Mouse (Mus musculus): ENCODE measurements around the gene Scoc. TPM values are rescaled to one million over a fixed set of nuclear protein-coding genes. Genes with fewer than 3 reads are reported as not detected.

The Scoc gene
- polyA plus RNA-seq, 1 experiment, result not detected

DNA sequence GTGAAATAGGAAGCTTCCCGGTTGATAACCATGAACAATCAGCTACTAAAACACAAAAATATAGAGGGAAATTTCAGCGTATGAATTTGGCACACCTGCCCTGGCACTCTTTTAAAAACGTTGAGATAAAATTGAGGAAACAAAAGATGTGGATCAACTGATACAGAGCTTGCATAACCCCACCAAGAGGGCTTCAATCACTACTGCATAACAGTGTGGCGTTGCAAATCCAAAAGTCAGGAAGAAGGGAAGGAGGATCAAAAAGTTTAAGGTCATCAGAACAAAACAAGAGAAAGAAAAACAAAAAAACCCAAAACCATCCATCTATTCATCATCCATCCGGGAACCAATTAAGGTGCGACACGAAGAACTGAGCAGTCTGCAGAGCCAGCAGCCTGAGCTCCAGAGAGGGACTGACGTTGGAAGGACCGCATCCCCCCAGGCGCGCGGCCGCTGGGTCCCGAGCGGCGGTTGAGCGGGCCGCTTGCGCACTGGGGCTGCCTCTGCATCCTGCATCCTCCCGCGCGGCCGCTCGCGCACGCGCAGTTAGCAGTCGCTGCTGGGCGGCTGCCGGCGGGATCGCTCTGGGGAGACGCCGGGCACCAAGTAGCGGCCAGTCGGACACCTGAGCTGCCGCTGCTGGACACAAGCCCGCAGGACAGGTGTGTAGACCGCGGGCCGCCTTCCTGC is 68.7 kb downstream of the Scoc start, which contains the start of gene Clgn:
Clgn (plus strand) TSS at position 552 of the 690 bp plus-strand sequence.
- 4% methylated on average over 41 of the region's 41 CpGs for WGBS
- H3K27ac ChIP-seq (ENCODE audit: insufficient read depth, low read depth, low read length), result no peak within 1 kb of the TSS

DNA sequence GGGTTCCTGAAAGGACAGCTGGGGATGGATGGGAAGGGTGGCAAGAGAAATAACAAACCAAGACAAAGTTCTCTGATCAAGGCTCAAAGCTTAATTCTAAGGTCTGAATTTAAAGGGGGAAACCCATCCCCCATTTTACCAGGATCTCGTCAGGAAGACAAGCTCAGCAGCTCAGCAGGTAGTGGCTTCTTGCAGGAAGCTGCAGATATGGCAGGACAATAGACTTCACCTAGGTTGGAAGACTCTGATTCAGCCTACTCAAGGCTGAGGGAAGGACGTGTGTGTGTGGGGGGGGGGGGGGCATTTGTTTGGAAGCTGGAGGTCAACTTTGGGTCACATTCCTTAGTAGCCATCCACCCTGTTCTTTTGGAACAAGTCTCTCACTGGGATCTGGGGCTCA is 75.3 kb downstream of the Scoc start:
- H3K27ac ChIP-seq (ENCODE audit: insufficient read depth, low read depth, low read length), result no peak overlapping the region
- 38% methylated on average over 2 of the region's 2 CpGs for WGBS
- no peaks in the 10 kb centered on the region for H3K4me1 ChIP-seq (ENCODE audit: control insufficient read depth, insufficient read depth, low read length)
- TF ChIP-seq CTCF (IDR thresholded peaks at IDR 0.05; ENCODE audit: insufficient read depth, low read depth, low read length), result no peak
- no peak for TF ChIP-seq POLR2A (IDR thresholded peaks at IDR 0.05; ENCODE audit: insufficient read depth, low read depth, low read length)
- H3K4me3 ChIP-seq (ENCODE audit: insufficient read depth, low read depth, low read length), result no peak overlapping the region

More for the DNA sequence above, 68.7 kb downstream of the Scoc start, which contains the start of gene Clgn:
- Histone ChIP-seq H3K4me1 (ENCODE audit: control insufficient read depth, insufficient read depth, low read length) (peaks cover 5% of the 10 kb centered on the region), H3K4me3 (ENCODE audit: insufficient read depth, low read depth, low read length) (peak within 1 kb of the TSS; percentile 80)
- TF ChIP-seq CTCF (IDR thresholded peaks at IDR 0.05; ENCODE audit: insufficient read depth, low read depth, low read length) (no peak), POLR2A (IDR thresholded peaks at IDR 0.05; ENCODE audit: insufficient read depth, low read depth, low read length) (0 out of 2 replicates have a peak, but pooled peaks have one; percentile 32)

DNA sequence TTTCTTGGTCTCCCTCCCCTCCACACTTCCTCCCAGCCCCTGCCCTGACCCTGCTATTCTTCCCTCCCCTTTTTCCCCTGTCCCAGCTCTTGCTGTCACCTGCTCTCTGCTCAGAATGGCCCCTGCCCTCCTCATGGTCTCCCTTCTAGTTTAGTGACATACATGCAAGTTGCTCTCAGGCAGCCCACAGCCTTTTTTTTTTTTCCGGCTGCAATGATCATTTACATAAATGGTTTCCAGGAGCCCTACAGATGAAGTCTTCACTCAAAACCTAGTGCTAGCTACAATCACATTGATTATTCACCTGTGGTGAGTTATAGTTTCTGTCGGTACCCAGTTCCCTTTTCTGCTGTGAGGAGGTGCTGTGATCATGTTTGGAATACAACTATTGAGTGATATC is 77.2 kb downstream of the Scoc start:
- TF ChIP-seq POLR2A (IDR thresholded peaks at IDR 0.05; ENCODE audit: insufficient read depth, low read depth, low read length) (no peak), CTCF (IDR thresholded peaks at IDR 0.05; ENCODE audit: insufficient read depth, low read depth, low read length) (no peak)
- 88% methylated on average over 2 of the region's 2 CpGs for WGBS
- no peak overlapping the region for H3K4me3 ChIP-seq (ENCODE audit: insufficient read depth, low read depth, low read length)

DNA sequence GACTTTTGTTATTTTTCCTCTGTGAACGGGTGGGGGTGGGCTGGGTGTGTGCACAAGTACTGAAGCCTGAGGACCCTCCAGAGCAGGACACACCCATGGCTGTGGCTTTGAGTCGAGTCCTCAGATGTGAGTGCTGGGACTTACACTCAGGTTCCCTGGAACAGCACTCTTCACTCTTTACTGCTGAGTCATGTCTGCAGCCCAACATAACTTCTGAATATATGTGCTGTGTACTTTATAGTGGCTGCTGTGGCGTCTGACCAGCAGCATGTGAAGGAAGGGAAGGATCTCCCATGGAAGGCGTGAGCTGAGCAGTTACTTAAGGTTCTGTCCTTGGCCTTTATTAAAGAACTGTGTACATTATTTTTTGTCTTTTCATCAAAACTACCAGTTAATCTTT is 78.0 kb downstream of the Scoc start:
- 77% methylated on average over 4 of the region's 4 CpGs for WGBS
- TF ChIP-seq POLR2A (IDR thresholded peaks at IDR 0.05; ENCODE audit: insufficient read depth, low read depth, low read length), result no peak
- TF ChIP-seq CTCF (IDR thresholded peaks at IDR 0.05; ENCODE audit: insufficient read depth, low read depth, low read length), result no peak
- Histone ChIP-seq H3K27ac (ENCODE audit: insufficient read depth, low read depth, low read length) (no peak overlapping the region), H3K4me1 (ENCODE audit: control insufficient read depth, insufficient read depth, low read length) (no peaks in the 10 kb centered on the region), H3K4me3 (ENCODE audit: insufficient read depth, low read depth, low read length) (no peak overlapping the region)

More for the DNA sequence above, 77.2 kb downstream of the Scoc start:
- no peak overlapping the region for H3K27ac ChIP-seq (ENCODE audit: insufficient read depth, low read depth, low read length)
- no peaks in the 10 kb centered on the region for H3K4me1 ChIP-seq (ENCODE audit: control insufficient read depth, insufficient read depth, low read length)

Other genes with a start within 250 kb of the Scoc start
- not detected in 2 replicates for gene Ucp1, start 168.0 kb downstream of the Scoc start, polyA plus RNA-seq (2012; ENCODE audit: insufficient read depth, insufficient read length, low replicate concordance, missing spikeins)
- not detected in 2 replicates for gene Elmod2, start 125.9 kb downstream of the Scoc start, polyA plus RNA-seq (2012; ENCODE audit: insufficient read depth, insufficient read length, low replicate concordance, missing spikeins)
- not detected in 2 replicates for gene Mgat4d, start 109.9 kb downstream of the Scoc start, polyA plus RNA-seq (2012; ENCODE audit: insufficient read depth, insufficient read length, low replicate concordance, missing spikeins)
- gene Clgn, start 68.5 kb downstream of the Scoc start, polyA plus RNA-seq (2012; ENCODE audit: insufficient read depth, insufficient read length, low replicate concordance, missing spikeins), result not detected in 2 replicates
- gene Olfr370, start 77.4 kb upstream of the Scoc start, polyA plus RNA-seq (2012; ENCODE audit: insufficient read depth, insufficient read length, low replicate concordance, missing spikeins), result not detected in 2 replicates
- not detected in 2 replicates for gene Ndufb7, start 108.3 kb upstream of the Scoc start, polyA plus RNA-seq (2012; ENCODE audit: insufficient read depth, insufficient read length, low replicate concordance, missing spikeins)
- gene Tecr, start 149.6 kb upstream of the Scoc start, polyA plus RNA-seq (2012; ENCODE audit: insufficient read depth, insufficient read length, low replicate concordance, missing spikeins), result not detected in 2 replicates
- gene Dnajb1, start 149.8 kb upstream of the Scoc start, polyA plus RNA-seq (2012; ENCODE audit: insufficient read depth, insufficient read length, low replicate concordance, missing spikeins), result not detected in 2 replicates
- not detected in 2 replicates for gene Gipc1, start 194.3 kb upstream of the Scoc start, polyA plus RNA-seq (2012; ENCODE audit: insufficient read depth, insufficient read length, low replicate concordance, missing spikeins)
- gene Ptger1, start 208.3 kb upstream of the Scoc start, polyA plus RNA-seq (2012; ENCODE audit: insufficient read depth, insufficient read length, low replicate concordance, missing spikeins), result not detected in 2 replicates
- gene Pkn1, start 240.8 kb upstream of the Scoc start, polyA plus RNA-seq (2012; ENCODE audit: insufficient read depth, insufficient read length, low replicate concordance, missing spikeins), result not detected in 2 replicates

All from olfactory bulb, adult 2 months (tissue).